Mouse (Mus musculus) limb, embryonic 11.5 days (tissue): ENCODE results near the gene Crocc. TPM values are rescaled to one million over a fixed set of nuclear protein-coding genes. Genes with fewer than 3 reads are reported as not detected.

Experiments used
- ATAC-seq: fragments of 200-750 bp; cut with Nextera tagmentation; 2 replicates; pipeline ENCODE4 v1.8.0; 2017; ENCODE audit warnings: low read depth; ENCODE audit not compliant: insufficient number of reproducible peaks, low FRiP score, low TSS enrichment
- DNase-seq: peaks from one replicate; pipeline ENCODE4 v3.0.0-alpha.2; 2015; ENCODE audit warnings: low spot score
- H3K27ac ChIP-seq: fragments of 300-500 bp; sonication (generic); replicated peaks from 2 replicates; pipeline ENCODE4 v1.5.1; 2014; ENCODE audit warnings: low read depth, mild to moderate bottlenecking, low read length
- H3K27me3 ChIP-seq: fragments of 300-500 bp; sonication (generic); 2 replicates; pipeline ENCODE4 v1.6.1; 2014; ENCODE audit warnings: mild to moderate bottlenecking, low read length, mixed read lengths; ENCODE audit not compliant: control insufficient read depth, insufficient read depth
- H3K36me3 ChIP-seq: fragments of 300-500 bp; sonication (generic); 2 replicates; pipeline ENCODE4 v1.6.1; 2014; ENCODE audit warnings: mild to moderate bottlenecking, low read length, moderate library complexity, mixed read lengths; ENCODE audit not compliant: control insufficient read depth, insufficient read depth
- H3K4me1 ChIP-seq: fragments of 300-500 bp; sonication (generic); 2 replicates; pipeline ENCODE4 v1.6.1; 2014; ENCODE audit warnings: low read length, mixed read lengths; ENCODE audit not compliant: control insufficient read depth, insufficient read depth
- H3K4me2 ChIP-seq: fragments of 300-500 bp; sonication (generic); 2 replicates; pipeline ENCODE4 v1.6.1; 2014; ENCODE audit warnings: low read depth, mild to moderate bottlenecking, moderate library complexity; ENCODE audit not compliant: severe bottlenecking
- H3K4me3 ChIP-seq: fragments of 300-500 bp; sonication (generic); 2 replicates; pipeline ENCODE4 v1.5.1; 2014; ENCODE audit warnings: low read depth, low read length
- H3K9ac ChIP-seq: fragments of 300-500 bp; sonication (generic); 2 replicates; pipeline ENCODE4 v1.6.1; 2014; ENCODE audit warnings: mild to moderate bottlenecking, low read length
- H3K9me3 ChIP-seq: fragments of 300-500 bp; sonication (generic); 2 replicates; pipeline ENCODE4 v1.6.1; 2016; ENCODE audit warnings: low read length; ENCODE audit not compliant: control insufficient read depth
- WGBS: fragments of 180-500 bp; shearing (Covaris S2); extraction: QIAGEN DNeasy Blood & Tissue Kit; methylation state at CpG from one replicate; pipeline ENCODE4 v1.1.7; 2014; 5-methylcytosine and 5-hydroxymethylcytosine counted together
- polyA plus RNA-seq: library from polyadenylated mRNA; unstranded; fragments of >200 nt; fragmentation: Nextera tagmentation; extraction: Ambion mirVana; gene quantifications from 2 replicates; pipeline ENCODE4 v1.2.1, GENCODE M21; 2014

The Crocc gene
- polyA plus RNA-seq, 1 experiment from 2014 or later, result 9.0 TPM

- Histone ChIP-seq H3K4me2 (no peak overlapping the region), H3K9ac (no peak overlapping the region), H3K9me3 (no peaks in the 10 kb centered on the region), H3K27ac (no peak overlapping the region), H3K36me3 (no peaks in the 10 kb centered on the region), H3K4me1 (no peaks in the 10 kb centered on the region), H3K27me3 (no peaks in the 10 kb centered on the region), H3K4me3 (no peak overlapping the region)
- 82% methylated on average over 10 of the region's 10 CpGs for WGBS
- DNase-seq (no peak), ATAC-seq (no peak)
Measured at GRCm38 (mm10) chr4:141095016-141095415, 34.7 kb upstream of the Crocc start.

GRCm38 (mm10) chr4:141088714-141089113 lies 28.4 kb upstream of the Crocc start:
- no peak overlapping the region for H3K4me2 ChIP-seq
- 74% methylated on average over 9 of the region's 9 CpGs for WGBS
- H3K27me3 ChIP-seq, result no peaks in the 10 kb centered on the region
- DNase-seq, result no peak
- H3K9me3 ChIP-seq, result no peaks in the 10 kb centered on the region
- no peaks in the 10 kb centered on the region for H3K4me1 ChIP-seq
- ATAC-seq, result no peak
- H3K9ac ChIP-seq, result no peak overlapping the region
- H3K36me3 ChIP-seq, result no peaks in the 10 kb centered on the region
- H3K4me3 ChIP-seq, result no peak overlapping the region
- no peak overlapping the region for H3K27ac ChIP-seq

- H3K27me3 ChIP-seq, result no peaks in the 10 kb centered on the region
- no peaks in the 10 kb centered on the region for H3K4me1 ChIP-seq
- WGBS, result 80% methylated on average over 6 of the region's 6 CpGs
- no peaks in the 10 kb centered on the region for H3K36me3 ChIP-seq
- DNase-seq (no peak), ATAC-seq (no peak)
- no peak within 1 kb of the TSS for H3K27ac ChIP-seq
- no peaks in the 10 kb centered on the region; the same call in 1 of the 2 replicates for H3K9me3 ChIP-seq
- H3K4me3 ChIP-seq, result no peak within 1 kb of the TSS
- H3K4me2 ChIP-seq, result no peak within 1 kb of the TSS
- H3K9ac ChIP-seq, result no peak within 1 kb of the TSS
Measured at GRCm38 (mm10) chr4:141088033-141088432, 27.7 kb upstream of the Crocc start, which contains the start of gene Spata21. TSS of gene Spata21 (plus strand) at chr4:141088333.

GRCm38 (mm10) chr4:141086862-141087261 lies 26.5 kb upstream of the Crocc start:
- Histone ChIP-seq H3K27ac (no peak overlapping the region), H3K36me3 (no peaks in the 10 kb centered on the region), H3K4me2 (no peak overlapping the region), H3K9me3 (no peaks in the 10 kb centered on the region; the same call in 1 of the 2 replicates), H3K4me3 (no peak overlapping the region), H3K4me1 (no peaks in the 10 kb centered on the region), H3K27me3 (no peaks in the 10 kb centered on the region), H3K9ac (no peak overlapping the region)
- DNase-seq (no peak), ATAC-seq (no peak)
- WGBS, result 76% methylated on average over 10 of the region's 10 CpGs

DNA sequence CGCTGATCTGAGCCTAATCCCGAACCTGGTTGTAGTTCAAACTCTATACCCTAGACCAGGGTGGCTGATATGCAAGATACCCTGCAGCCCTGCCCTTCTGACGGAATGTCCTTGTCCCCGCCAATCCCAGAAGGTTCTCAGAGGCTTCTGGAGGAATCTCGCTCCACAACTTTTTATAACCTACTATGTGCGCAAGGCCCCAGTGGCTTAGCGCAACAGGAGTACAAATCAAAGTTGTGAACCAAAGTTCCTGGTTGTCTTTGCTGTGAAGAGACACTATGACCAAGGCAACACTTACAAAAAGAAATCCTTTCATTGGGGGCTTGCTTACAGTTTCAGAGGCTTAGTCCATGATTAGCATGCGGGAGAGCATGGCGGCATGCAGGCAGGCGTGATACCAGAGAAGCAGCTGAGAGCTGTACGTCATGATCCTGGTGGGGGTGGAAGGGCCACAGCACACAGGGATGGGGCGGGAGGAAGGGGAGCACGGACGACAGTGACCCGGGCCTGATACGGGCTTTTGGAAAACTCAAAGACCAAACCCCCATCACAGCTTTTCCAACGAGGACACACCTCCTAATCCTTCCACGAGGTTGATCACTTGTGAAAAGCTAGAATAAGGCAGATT lies 18.3 kb upstream of the Crocc start:
- H3K4me3 ChIP-seq, result peak overlapping the region; percentile 100; the same call in 1 of the 2 replicates
- H3K9me3 ChIP-seq, result no peaks in the 10 kb centered on the region; the same call in 1 of the 2 replicates
- H3K4me2 ChIP-seq, result no peak overlapping the region
- H3K27ac ChIP-seq, result no peak overlapping the region
- ATAC-seq (no peak; the same call in 1 of the 2 replicates), DNase-seq (no peak)
- H3K27me3 ChIP-seq, result no peaks in the 10 kb centered on the region
- H3K36me3 ChIP-seq, result no peaks in the 10 kb centered on the region
- WGBS, result 75% methylated on average over 18 of the region's 18 CpGs
- H3K4me1 ChIP-seq, result peaks cover 9% of the 10 kb centered on the region; the same call in 1 of the 2 replicates
- H3K9ac ChIP-seq, result no peak overlapping the region

- under 1% methylated on average over 67 of the region's 67 CpGs for WGBS
- Histone ChIP-seq H3K4me3 (peak within 1 kb of the TSS; percentile 100), H3K27me3 (no peaks in the 10 kb centered on the region), H3K4me1 (peaks cover 9% of the 10 kb centered on the region; the same call in 1 of the 2 replicates), H3K9me3 (no peaks in the 10 kb centered on the region), H3K27ac (no peak within 1 kb of the TSS), H3K36me3 (peaks cover 5% of the 10 kb centered on the region), H3K9ac (peak within 1 kb of the TSS; percentile 88), H3K4me2 (peak within 1 kb of the TSS; percentile 95)
- peak; percentile 97 for DNase-seq
- ATAC-seq, result peak; percentile 88
Measured at GRCm38 (mm10) chr4:141077681-141078509, 17.5 kb upstream of the Crocc start, which contains the start of gene Necap2. TSS of gene Necap2 (minus strand) at chr4:141078357.

DNA sequence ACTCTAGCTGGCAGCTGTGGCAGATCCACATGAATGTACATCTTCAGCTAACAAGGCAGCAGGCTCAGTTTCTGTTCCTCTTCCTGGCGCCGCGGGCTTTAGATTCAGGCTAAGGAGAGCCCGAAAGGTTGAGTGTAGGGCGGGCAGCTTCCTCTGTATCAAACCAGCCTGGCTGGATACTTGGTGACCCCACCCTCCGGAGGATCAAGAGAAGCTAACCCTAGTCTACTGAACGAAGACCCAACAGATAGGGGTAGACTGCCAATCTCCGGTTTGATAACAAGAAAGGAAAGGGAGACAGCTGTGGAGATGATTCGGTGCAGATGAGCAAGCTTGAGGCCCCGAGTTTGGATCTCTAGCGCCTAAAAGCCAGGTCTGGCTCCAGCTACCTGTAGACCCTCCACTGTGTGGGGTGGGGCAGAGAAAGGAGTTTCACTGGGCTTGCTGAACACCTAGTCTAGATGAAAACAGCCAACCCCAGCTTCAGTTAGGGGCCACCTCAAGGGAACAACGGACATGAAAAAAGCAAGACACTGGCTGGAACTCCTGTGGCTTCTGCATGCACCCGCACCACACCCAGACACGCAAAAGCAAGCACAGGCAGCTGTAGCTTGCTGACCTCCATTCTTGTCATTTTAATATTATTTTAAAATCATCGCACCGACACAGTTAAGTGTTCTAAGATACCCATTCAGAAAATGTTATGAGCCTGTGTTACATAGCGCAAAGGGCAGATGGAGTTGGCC lies 16.6 kb upstream of the Crocc start:
- H3K4me2 ChIP-seq, result peak overlapping the region; percentile 95
- 84% methylated on average over 17 of the region's 17 CpGs for WGBS
- ATAC-seq (no peak), DNase-seq (no peak)
- H3K27me3 ChIP-seq, result no peaks in the 10 kb centered on the region
- H3K4me1 ChIP-seq, result peaks cover 9% of the 10 kb centered on the region; the same call in 1 of the 2 replicates
- no peaks in the 10 kb centered on the region for H3K9me3 ChIP-seq
- peaks cover 6% of the 10 kb centered on the region for H3K36me3 ChIP-seq
- H3K27ac ChIP-seq, result no peak overlapping the region
- H3K9ac ChIP-seq, result peak overlapping the region; percentile 88
- peak overlapping the region; percentile 100 for H3K4me3 ChIP-seq

- DNase-seq (no peak), ATAC-seq (no peak)
- 88% methylated on average over 4 of the region's 4 CpGs for WGBS
- Histone ChIP-seq H3K27ac (no peak overlapping the region), H3K27me3 (no peaks in the 10 kb centered on the region), H3K4me2 (no peak overlapping the region), H3K4me1 (peaks cover 9% of the 10 kb centered on the region; the same call in 1 of the 2 replicates), H3K9ac (no peak overlapping the region), H3K9me3 (no peaks in the 10 kb centered on the region), H3K36me3 (peaks cover 12% of the 10 kb centered on the region), H3K4me3 (no peak overlapping the region)
Measured at GRCm38 (mm10) chr4:141074109-141074508, 13.8 kb upstream of the Crocc start.
